Mouse (Mus musculus) left cerebral cortex, postnatal 36 days (tissue): ENCODE results near the gene Slc43a1. TPM values are rescaled to one million over a fixed set of nuclear protein-coding genes. Genes with fewer than 3 reads are reported as not detected.

ENCODE experiments used
- DNase-seq, 2 experiments: peaks; one replicate each; pipeline ENCODE4 v3.0.0; 2021 to 2022; ENCODE audit warnings: low spot score in 2 of 2, mixed read lengths in 1 of 2
- intact Hi-C: fragments of 180-260 bp; cut with DNase I; formaldehyde crosslinking; loops from one replicate; pipeline ENCODE4 v1.15.1; 2025
- total RNA-seq, 2 experiments: library from RNA; stranded (reverse); gene quantifications; 2 replicates each; pipeline ENCODE4 v1.2.3; 2021

Gene Slc43a1
- total RNA-seq, 2 experiments from 2014 or later, result 0.25 to 0.32 TPM

GRCm38 (mm10) chr2:84826488-84827282, 12.0 kb upstream of the Slc43a1 start, which contains the start of gene Timm10:
Gene Timm10, plus strand, starts transcription at chr2:84826997.
- intact Hi-C loops, result loop anchor here (5.0 kb wide), 1 partner anchor 221 kb away; the partner anchor contains the start of gene Tnks1bp1
- peak; percentile 85 to 88 for DNase-seq

GRCm38 (mm10) chr2:84827283-84827920, 11.2 kb upstream of the Slc43a1 start:
- no peak for DNase-seq
- intact Hi-C loops, result loop anchor here (5.0 kb wide), 1 partner anchor 220 kb away; the partner anchor contains the start of gene Tnks1bp1

DNA sequence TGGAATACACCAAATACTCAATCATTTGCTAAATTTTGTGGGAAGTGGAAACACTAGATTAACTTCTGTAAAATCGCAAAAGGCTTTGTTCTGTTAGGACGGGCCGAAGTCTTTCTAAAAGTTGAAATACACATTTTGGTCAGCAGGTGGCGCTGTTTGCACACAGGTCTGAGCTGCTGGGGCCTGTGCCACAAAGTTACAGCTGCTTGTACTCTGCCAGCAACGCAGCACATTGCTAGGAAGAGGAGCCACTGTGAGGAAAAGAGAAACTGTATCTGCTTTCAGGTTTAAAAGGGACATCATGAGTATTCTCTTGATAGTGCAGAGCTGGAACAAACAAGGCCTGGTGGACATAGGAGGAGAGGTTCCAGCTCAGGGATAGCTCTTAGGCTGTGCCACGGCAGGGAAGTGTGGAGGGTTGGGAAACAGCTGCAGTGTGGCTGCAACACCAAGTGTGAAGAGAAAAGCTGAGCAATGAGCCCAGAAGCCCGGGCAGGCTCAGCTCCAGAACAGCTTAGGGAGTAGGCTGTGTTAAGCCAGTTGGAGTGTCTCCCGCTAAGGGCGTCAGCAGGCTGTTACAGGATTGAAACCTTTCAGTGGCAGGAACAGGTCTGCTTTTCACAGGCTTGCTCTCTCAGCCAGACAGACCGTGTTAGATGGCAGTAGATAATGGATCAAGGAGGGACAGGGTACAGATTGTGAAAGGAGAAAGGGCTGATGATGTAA, 6.8 kb upstream of the Slc43a1 start:
- intact Hi-C loops, result loop anchor here (2.0 to 5.0 kb wide), 4 partner anchors 23 to 180 kb away; partner anchors contain the start of gene Rtn4rl2
- DNase-seq, result peak; percentile 84 to 88

DNA sequence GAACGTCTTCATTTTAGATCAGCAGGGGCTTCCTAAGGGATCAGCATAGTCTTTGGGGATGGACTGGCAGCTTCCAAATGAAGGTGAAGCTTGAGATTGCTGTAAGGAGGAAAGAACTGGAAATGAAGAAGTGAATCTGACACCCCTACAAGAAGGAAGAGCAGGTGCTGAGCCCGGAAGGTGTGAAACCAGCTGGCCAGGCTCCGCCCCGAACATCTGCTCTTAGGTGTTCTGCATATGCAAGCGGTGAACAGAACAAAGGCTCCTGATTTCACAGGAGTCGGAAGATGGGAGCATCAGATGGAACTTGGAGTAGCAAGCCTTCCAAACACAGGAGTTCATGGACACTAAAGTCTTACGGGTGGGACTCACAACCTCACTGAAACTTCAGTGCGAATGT, 1.5 kb upstream of the Slc43a1 start:
- DNase-seq, result no peak
- intact Hi-C loops, result no loop called here

DNA sequence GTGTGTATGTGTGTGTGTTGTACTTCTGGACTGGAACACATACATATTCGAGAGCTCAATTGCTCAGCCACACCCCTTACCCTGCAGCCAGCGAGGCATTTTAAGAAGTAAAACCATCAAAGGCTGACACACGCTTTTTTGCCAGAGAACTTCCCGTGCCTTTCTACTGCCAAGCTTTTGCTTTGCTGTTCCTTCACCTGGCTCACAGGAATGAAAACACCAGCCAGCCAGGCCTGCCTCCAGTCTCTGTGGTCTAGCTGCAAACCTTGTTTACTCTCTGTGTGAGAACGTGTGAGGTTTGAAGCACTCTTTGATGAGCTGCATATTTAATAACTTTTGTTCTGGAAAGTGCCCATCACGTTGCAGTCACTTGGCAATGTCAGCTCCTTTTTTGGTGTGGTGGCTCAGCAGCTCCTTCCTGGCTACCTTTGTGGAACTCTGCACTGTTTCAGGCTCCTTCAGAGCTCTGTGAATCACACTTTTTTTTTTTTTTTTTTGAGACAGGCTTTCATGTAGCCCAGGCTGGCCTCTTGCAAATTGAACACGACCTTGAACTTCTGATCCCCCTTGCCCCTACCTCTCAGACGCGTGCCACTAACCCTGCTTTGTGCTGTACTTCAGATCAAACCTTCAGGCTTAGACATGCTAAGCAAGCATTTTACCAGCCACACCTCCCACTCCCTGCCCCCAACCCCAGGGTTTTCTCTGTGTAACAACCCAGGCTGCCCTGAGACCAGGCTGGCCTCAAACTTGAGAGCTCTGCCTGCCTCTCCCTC, 645 bp upstream of the Slc43a1 start:
- no peak for DNase-seq
- intact Hi-C loops, result no loop called here

DNA sequence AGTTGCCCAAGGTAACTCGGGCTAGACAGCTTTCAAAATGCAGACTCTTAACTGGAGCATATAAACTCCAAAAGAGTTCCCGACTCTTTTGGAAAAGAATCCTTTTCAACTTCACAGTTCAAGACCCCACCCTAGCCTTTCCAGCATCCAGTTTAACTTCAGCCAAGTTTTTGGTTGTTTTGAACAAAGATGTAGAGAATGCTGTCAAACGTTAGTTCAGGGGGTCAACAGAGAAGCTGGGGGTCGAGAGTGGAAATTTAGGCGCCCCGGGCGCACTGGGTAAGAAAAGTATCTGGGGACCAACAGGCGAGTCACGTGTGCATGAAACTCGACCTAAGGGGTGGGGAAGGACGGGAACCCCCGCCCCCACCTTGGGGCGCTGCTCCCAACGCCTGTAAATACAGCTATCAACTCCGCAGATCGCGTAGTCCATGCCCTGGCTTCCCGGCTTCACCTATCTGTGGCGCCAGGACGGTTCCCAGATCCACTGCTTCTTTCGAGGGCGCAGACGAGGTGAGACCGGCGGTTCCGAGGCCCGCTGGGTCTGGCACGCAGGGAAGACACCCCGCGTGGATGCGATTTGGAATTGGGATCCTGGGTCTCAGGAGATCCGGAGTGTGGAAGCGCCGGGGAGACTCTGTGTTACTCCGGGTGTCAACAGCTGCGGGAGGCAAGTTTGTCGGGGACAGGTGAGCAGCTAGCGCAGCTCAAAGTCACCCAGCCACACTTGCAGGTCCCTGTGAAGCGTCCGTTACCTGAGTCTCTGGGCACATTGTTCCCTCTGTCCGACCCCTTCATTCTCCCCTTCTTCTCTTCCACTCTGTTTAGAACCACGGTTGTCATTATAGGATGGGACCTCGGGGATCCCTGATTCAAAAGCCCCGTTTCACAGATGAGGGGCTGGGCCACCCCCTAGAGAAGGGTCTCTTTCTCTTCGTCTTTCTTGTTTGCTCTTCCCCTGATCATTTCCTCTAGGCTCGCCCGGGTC, 637 bp downstream of the Slc43a1 start:
- no peak for DNase-seq
- intact Hi-C loops, result no loop called here

GRCm38 (mm10) chr2:84840016-84840747, 1.5 kb downstream of the Slc43a1 start:
- no peak for DNase-seq
- intact Hi-C loops, result no loop called here

DNA sequence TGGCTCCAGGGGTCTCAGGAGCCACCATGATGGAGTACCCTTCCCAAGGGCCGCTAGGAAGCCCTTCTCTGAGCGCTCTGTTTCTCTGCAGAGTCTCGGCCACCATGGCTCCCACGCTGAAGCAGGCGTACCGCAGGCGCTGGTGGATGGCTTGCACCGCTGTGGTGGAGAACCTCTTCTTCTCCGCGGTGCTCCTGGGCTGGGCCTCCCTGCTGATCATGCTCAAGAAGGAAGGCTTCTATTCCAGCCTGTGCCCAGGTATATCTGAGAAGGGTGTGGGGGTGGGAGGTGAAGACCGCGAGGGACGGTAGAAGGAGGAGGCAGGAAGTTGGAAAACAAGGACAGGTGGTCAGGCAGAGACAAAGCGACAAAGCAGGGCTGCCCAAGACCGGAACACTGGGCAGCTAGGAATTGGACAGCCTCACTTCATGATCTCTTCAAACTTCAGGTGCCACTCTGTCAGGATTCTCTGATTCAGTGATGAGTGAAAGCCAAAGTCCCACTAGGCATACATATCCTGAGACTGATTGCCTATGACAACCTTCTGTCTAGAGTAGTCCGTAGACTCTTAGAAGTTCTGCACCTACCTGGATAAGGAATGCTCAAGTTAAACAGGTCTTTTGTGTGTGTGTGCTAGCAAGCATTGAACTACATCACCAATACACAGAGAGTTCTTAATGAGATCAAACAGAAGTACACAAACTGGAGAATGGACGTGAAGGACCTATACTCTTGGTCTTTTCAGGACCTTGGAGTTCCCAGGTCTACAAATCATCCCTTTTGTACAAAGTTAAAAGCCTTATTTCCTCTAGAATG, 2.3 kb downstream of the Slc43a1 start:
- no peak for DNase-seq
- intact Hi-C loops, result no loop called here

- DNase-seq, result no peak
- intact Hi-C loops, result no loop called here
Observed at GRCm38 (mm10) chr2:84841905-84842304, 3.3 kb downstream of the Slc43a1 start.

GRCm38 (mm10) chr2:84843654-84844053, 5.0 kb downstream of the Slc43a1 start:
- intact Hi-C loops, result no loop called here
- no peak for DNase-seq

DNA sequence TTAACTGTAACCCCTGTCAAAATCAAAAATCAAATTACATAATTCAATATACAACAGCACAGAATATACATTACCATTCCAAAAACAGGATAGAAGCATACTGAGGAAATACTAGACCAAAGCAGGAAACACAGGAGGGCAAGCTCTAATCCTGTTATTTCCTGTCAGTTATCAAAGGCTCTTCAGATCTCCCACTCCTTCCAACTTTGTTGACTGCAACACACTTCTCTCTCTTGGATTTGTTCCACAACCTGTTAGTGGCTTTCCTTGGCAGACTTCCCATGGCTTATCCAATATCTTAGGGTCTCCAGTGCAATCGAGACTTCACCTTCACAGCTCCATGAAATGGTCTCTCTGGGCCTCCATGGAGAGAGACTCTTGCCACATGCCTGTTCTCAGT, 6.6 kb downstream of the Slc43a1 start:
- DNase-seq, result no peak
- intact Hi-C loops, result no loop called here

DNA sequence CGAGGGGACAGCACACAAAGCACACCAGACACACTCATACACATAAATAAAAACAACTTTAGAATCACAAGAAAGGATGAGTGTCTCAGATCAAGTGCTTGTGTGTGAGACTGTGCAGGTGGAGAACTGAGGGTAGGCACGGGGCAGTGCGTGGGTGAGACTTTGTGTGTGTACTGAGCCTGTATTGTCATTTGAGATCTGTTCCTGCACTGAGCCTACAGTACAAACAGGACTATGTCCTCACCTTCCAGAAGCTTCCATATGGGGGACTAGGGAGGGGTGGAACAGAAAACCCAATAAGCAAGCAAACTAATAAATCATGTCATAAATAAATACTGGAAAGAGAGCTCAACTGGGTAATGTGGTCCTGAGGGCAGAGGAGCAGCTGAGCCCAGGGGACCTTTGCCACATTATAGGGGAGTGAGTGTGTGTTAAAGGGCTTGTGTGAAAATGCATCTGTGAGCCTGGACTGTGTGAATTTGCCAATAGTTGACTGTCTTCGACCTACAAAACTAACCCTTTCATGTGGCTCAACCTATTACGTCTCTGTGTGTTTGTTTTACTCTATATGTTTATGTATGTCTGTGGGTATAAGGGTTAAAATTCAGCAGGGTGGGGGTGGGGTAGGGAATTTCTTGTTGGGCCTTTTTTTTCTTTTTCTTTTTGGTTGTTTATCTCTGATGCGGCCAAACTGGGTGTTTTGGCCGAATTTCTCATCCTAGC, 11.9 kb downstream of the Slc43a1 start:
- intact Hi-C loops, result no loop called here
- DNase-seq, result no peak

DNA sequence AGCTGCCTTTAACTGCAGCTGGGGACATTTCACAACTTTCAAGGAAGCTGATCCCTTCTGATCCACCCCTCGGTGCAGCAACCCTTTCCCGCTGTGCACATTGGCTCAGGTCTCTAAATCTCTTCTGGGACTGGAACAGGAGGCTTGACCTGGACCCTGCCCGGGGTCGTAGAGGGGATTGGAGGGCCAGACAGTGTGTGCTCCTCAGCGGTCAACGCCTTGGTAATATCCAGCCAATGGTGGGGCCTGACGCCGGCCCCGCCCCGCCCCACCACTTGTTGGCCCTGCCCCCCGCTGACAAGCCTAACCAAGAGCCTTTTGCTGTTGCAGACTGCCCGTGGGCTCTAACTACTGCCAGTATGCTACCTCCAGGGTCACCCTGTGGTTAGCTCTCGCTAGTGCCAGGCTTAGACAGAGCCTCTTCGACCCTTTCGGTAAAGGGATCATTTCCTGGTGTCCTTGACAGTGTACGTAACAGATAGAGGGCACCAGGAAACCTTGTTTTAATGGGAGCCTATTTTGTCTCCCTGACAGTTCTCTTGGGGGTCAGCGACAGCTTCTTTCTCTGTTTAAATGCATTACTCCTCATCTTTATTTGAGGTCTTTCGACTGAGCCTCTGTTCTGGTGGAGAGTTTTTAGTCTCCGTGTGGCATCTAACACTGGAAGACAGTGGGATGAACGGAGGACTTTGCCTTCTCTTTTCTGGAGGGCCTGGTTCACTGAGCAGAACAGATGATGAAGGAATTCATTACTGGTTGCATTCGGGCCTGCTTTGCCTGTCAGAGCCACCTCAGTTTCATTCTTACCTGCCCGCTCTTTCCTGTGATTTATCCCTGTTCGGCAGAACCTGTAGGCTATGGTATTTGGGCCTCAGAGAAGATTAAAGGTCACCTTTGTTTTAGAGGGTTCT, 12.7 kb downstream of the Slc43a1 start:
- DNase-seq, result no peak

DNA sequence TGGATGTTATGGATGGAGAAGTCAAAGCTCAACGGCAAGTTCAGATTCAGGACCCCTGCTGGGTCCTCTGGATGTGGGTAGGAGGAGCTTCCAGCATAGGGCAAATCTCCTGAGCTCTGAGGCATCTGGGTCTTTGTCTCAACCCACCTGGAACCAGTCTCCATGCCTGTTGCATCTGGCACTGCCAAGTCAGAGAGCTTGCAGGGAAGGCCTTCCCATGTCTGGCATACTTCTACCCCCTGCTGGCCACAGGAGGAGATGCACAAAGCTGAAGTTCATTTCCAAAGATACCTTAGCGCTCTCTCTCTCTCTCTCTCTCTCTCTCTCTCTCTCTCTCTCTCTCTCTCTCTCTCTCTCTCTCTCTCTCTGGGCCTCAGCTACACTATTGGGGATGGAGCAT, 17.1 kb downstream of the Slc43a1 start:
- DNase-seq, result no peak
- intact Hi-C loops, result loop anchor here (2.0 kb wide), 1 partner anchor 23 kb away; no protein-coding TSS in a partner anchor

More for the DNA sequence above, 12.7 kb downstream of the Slc43a1 start:
- intact Hi-C loops, result no loop called here

DNA sequence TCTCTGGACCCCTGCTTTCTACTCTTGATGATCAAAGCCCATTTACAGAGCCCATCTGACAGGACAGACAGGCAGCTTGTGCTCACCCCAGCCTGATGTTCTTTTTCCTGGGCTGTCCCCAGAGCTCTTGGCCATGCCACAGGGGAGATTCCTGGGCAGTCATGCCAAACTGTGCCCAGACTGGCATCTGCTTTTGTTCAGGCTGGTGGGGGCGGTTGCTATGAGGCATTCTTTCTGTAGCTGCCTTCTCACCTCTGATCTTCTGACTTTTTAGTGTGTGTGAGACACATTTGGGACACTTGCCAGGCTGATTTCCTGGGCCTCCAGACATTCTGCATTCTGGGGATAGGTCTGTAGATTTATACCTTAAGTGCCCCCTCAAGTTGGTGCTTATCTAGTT, 19.9 kb downstream of the Slc43a1 start:
- DNase-seq, result no peak
- intact Hi-C loops, result no loop called here
